Mouse (Mus musculus) kidney, adult 2 months (tissue): ENCODE results near the gene Maml2.

Source experiments
- CTCF ChIP-seq: fragments of 200-500 bp; conservative IDR thresholded peaks from 2 replicates; pipeline ENCODE4 v1.5.1; 2011; ENCODE audit warnings: low read depth, mild to moderate bottlenecking, control low read depth, low read length, moderate library complexity, mixed read lengths; ENCODE audit not compliant: insufficient read depth, insufficient read length
- POLR2A ChIP-seq: fragments of 200-500 bp; IDR thresholded peaks from one replicate; pipeline ENCODE4 v1.6.1; 2011; ENCODE audit warnings: low read depth, low read length, control low read depth

DNA sequence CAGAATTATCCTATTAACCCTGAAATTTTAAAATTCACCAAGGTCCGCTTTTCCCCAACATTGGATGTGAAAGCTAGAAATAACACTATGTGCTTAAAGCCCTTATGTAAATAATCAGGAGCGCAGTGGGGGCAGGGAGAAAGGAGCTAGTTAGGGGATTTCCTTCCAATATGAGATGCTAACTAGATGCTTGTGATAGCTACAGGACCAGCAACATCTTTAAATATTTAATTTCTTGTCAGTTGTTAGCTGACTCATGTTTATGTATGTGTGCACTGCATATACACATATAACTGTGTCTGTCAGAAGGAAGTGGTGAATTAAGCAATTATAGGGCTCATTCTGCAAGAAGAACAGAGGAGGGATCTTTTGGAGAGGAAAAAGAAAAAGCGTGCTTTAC is 286.7 kb downstream of the Maml2 start:
- TF ChIP-seq POLR2A: no peak
- no peak for TF ChIP-seq CTCF
